Mouse (Mus musculus) effector memory CD4-positive, alpha-beta T cell, adult 7 months (primary cell): ENCODE results near the gene Olfr1377. TPM values are rescaled to one million over a fixed set of nuclear protein-coding genes. Genes with fewer than 3 reads are reported as not detected.

ENCODE experiments used
- polyA plus RNA-seq: library from polyadenylated mRNA; unstranded; fragments of 100-300 nt; shearing (Covaris generic); gene quantifications from one replicate; pipeline ENCODE4 v1.2.1, GENCODE M21; 2017

Olfr1377 gene
- polyA plus RNA-seq, result not detected

DNA sequence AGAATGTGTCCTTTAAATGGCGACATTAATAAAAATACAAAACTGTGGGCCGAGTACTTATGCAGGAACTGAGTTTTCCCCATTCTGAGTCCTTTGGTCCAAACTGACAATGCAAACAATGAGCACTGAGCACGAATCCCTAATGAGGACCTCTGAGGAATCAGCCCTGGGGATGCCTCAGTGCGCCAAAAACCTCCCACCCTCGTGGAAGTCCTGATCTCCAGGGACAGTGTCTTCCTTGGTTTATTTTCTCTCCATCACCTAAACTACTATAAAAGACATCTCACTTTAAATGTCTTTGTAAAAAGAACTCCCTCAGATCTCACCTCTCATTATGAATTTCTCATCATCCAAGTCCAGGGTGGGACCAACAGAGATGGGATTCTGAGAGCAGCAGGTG lies at the start of gene Olfr1377:
Gene Olfr1377 (plus strand): TSS at position 301 of the 400 bp plus-strand sequence.

DNA sequence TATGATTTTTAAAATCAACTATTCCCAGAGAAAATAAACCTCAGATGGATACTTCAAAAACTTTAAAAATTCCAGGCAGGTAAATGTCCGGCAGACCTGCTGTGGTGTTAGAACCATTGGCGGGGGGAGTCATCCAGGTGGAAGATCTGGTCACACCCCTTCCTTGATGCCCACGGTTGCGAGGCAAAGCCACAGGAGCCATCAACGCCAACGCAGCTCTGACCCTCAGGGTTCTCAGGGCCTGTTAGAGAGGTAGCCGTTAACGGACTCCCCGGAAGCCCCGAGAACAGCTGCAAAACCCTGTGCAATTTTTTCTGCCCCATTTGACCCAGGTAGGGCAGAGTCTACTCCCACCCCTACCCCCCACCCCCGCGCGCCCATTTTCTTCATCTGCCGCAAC lies 38.3 kb upstream of the Olfr1377 start, which contains the start of gene 4933414I15Rik:
Gene 4933414I15Rik (minus strand): TSS at position 260 of the 400 bp plus-strand sequence.

DNA sequence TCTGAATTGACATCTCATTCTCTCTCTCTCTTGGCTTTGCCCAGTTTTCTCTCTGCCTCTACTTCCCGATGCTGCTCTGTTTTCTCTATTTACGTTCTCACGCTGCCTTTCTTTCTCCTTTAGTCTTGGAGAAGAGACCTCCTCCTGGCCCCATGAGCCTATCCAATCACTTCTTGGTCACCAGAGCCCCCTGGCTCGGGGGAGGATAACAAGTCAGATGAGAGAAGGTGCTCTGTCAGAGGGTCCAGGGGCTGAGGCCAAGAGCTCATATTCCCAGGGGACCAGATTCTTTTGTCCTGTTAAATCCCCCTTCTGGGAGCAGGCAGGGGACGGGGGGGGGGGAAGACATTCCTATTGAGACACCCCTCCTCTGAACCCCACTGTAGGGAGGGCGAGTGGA lies 28.1 kb upstream of the Olfr1377 start, which contains the start of gene Prop1:
Gene Prop1 (minus strand): TSS at position 101 of the 400 bp plus-strand sequence.

DNA sequence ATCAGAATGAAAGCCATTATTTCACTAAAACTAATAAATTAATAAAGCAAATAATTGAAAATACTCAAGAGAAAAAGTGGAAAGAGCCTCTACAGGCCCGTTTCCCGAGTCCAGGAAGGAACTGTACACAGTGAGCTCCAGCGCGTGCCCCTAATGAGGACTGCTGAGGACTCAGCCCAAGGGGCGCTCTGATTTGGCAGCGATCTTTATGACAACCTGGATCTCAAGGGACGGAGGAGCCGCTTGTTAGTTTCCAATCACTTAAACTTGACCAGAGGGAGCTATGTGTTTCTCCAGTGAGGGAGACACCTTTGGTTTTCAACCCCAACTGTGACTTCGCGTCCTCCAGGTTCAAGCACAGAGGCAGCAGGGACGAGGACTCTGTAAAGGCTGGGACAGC lies 15.5 kb upstream of the Olfr1377 start, which contains the start of gene Olfr1378:
Gene Olfr1378 (plus strand): TSS at position 301 of the 400 bp plus-strand sequence.

DNA sequence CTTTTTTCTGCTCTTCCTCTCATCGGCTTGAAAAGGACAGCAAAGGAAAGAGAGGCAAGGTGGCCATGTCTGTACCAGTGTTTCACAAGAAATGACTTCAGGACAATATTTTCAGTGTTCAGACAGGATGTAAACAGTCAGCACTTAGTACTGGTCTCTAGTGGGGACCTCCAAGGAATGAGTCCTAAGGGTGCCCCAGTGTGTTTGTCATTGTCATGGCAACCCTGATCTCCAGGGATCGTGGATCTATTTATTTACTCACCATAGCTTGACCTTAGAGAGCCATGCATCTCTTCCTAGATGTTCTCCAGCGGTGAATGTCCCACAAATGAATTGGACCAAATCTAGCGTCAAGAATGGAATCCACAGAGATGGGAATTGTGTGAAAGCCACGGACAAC lies 21.5 kb downstream of the Olfr1377 start, which contains the start of gene Olfr51:
Gene Olfr51 (plus strand): TSS at position 301 of the 400 bp plus-strand sequence.

DNA sequence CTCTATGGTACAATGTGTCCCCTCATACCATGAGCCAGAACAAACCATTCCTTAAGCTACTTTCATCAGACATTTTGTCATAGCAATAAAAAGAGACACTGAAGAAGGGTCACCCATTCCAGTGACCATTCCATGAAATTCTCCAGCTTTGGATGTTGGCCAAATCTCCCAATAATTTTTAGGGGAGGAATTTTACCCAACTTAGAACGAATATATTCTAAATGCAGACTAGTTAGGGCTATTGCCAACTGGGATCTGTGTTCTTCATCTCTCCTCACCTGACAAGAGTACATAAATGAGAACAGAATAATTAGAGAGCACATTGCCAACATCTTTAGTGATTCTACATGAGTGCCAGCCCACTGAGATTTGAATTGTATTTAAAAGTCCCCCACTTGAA lies 32.2 kb downstream of the Olfr1377 start, which contains the start of gene Olfr54:
Gene Olfr54 (plus strand): TSS at position 301 of the 400 bp plus-strand sequence.

Other genes starting within 250 kb of the Olfr1377 start
- 4.1 TPM for gene Zfp354c, start 154.2 kb upstream of the Olfr1377 start, polyA plus RNA-seq
- gene Zfp879, start 140.4 kb upstream of the Olfr1377 start, polyA plus RNA-seq, result not detected
- gene Grm6, start 131.3 kb upstream of the Olfr1377 start, polyA plus RNA-seq, result 0.29 TPM
- not detected for gene Zfp454, start 94.3 kb upstream of the Olfr1377 start, polyA plus RNA-seq
- not detected for gene Zfp2, start 65.8 kb upstream of the Olfr1377 start, polyA plus RNA-seq
- not detected for gene Zfp354b, start 50.3 kb upstream of the Olfr1377 start, polyA plus RNA-seq
- gene 4933414I15Rik, start 38.2 kb upstream of the Olfr1377 start, polyA plus RNA-seq, result not detected
- gene Prop1, start 28.2 kb upstream of the Olfr1377 start, polyA plus RNA-seq, result not detected
- not detected for gene Olfr1378, start 15.4 kb upstream of the Olfr1377 start, polyA plus RNA-seq
- 0.76 TPM for gene Olfr51, start 21.6 kb downstream of the Olfr1377 start, polyA plus RNA-seq
- gene Olfr54, start 32.3 kb downstream of the Olfr1377 start, polyA plus RNA-seq, result 0.34 TPM
- gene Olfr1375, start 66.1 kb downstream of the Olfr1377 start, polyA plus RNA-seq, result not detected
- 0.10 TPM for gene Zfp354a, start 77.3 kb downstream of the Olfr1377 start, polyA plus RNA-seq
- gene Gm12569, start 238.5 kb downstream of the Olfr1377 start, polyA plus RNA-seq, result not detected